Mouse (Mus musculus) limb, embryonic 12.5 days (tissue): Measurements from ENCODE around the gene Lrrc4. TPM values are rescaled to one million over a fixed set of nuclear protein-coding genes. Genes with fewer than 3 reads are reported as not detected.

Experiments used
- ATAC-seq: fragments of 200-750 bp; cut with Nextera tagmentation; 2 replicates; pipeline ENCODE4 v1.8.0; 2017; ENCODE audit warnings: low read depth, moderate TSS enrichment; ENCODE audit not compliant: insufficient number of reproducible peaks, insufficient read depth, low FRiP score, low TSS enrichment
- H3K27ac ChIP-seq: fragments of 300-500 bp; sonication (generic); 2 replicates; pipeline ENCODE4 v1.5.1; 2016; ENCODE audit warnings: mild to moderate bottlenecking, moderate library complexity
- H3K27me3 ChIP-seq: fragments of 300-500 bp; sonication (generic); 2 replicates; pipeline ENCODE4 v1.6.1; 2016; ENCODE audit warnings: mild to moderate bottlenecking, moderate library complexity
- H3K36me3 ChIP-seq: fragments of 300-500 bp; sonication (generic); 2 replicates; pipeline ENCODE4 v1.6.1; 2016; ENCODE audit warnings: mild to moderate bottlenecking, moderate library complexity
- H3K4me1 ChIP-seq: fragments of 300-500 bp; sonication (generic); replicated peaks from 2 replicates; pipeline ENCODE4 v1.6.1; 2016
- H3K4me2 ChIP-seq: fragments of 300-500 bp; sonication (generic); 2 replicates; pipeline ENCODE4 v1.6.1; 2016; ENCODE audit warnings: mild to moderate bottlenecking, moderate library complexity
- H3K4me3 ChIP-seq: fragments of 300-500 bp; sonication (generic); replicated peaks from 2 replicates; pipeline ENCODE4 v1.5.1; 2016; ENCODE audit warnings: mild to moderate bottlenecking
- H3K9ac ChIP-seq: fragments of 300-500 bp; sonication (generic); replicated peaks from 2 replicates; pipeline ENCODE4 v1.6.1; 2016; ENCODE audit warnings: mild to moderate bottlenecking, moderate library complexity
- H3K9me3 ChIP-seq: fragments of 300-500 bp; sonication (generic); 2 replicates; pipeline ENCODE4 v1.6.1; 2016; ENCODE audit warnings: mild to moderate bottlenecking, moderate library complexity
- WGBS: fragments of 180-500 bp; shearing (Covaris S2); methylation state at CpG from one replicate; pipeline ENCODE4 v1.1.7; 2016; 5-methylcytosine and 5-hydroxymethylcytosine counted together
- polyA plus RNA-seq: library from polyadenylated mRNA; unstranded; fragments of >200 nt; fragmentation: Nextera tagmentation; extraction: Ambion mirVana; gene quantifications from 2 replicates; pipeline ENCODE4 v1.2.1, GENCODE M21; 2016

Gene Lrrc4
- polyA plus RNA-seq, 1 experiment from 2014 or later: 0.50 TPM

DNA sequence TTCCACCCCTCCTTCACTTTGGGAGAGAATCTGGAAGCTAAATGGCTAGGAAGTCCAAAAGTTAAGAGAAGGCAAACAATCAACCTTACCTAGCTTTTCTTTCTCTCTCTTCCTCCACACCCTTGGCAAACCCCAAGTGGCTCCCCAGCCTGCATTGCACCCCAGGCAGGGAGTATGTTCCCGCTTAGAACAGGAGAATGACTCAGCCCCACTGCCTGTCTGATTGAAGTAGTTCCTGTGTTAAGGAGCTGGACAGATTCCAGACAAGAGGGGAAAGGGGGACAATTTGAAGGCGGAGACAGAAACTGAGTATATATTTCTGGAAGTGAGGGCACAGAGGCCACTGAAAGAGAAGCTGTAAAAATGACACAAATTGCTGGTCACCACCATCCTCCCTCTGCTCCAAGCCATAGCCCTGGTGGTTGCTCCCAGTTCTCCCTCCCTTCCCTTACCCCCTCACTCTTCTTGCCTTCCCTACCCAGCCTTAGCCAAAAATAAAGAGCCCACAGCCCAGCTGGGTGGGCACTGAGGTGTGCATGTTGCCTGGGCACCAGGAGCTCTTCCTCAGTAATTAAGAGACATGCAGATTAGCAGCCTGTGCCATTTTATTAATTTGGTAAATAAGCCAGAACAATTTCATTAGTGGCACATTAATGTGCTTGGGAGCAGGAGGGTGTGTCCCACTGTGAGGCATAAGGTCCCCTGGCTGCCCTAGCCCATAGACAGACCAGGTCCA, 36.1 kb upstream of the Lrrc4 start:
- no peak for ATAC-seq
- H3K27me3 ChIP-seq: no peaks in the 10 kb centered on the region
- WGBS: 72% methylated on average over 2 of the region's 2 CpGs
- H3K36me3 ChIP-seq: no peaks in the 10 kb centered on the region
- H3K4me3 ChIP-seq: no peak overlapping the region
- no peak overlapping the region for H3K4me2 ChIP-seq
- H3K4me1 ChIP-seq: peaks cover 16% of the 10 kb centered on the region
- no peaks in the 10 kb centered on the region for H3K9me3 ChIP-seq
- no peak overlapping the region for H3K9ac ChIP-seq
- no peak overlapping the region for H3K27ac ChIP-seq

DNA sequence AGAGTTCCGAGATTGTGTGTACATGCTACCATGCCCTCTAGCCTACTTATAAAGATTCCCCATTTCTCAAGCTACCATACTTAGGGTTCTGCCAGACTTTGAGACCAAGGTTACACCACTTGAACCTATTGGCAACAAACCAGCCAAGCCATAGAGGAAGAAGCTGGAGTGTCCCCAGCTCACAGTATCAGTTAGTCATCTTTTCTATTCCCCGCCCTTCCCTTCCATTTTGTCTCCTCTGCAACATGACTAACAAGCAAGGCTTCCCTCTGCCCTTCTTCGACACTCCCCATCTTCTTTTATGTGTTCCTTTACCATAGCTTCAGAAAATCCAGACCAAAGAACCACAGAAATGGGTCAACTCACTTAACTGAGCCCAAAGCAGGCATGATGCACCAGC, 34.7 kb upstream of the Lrrc4 start:
- Histone ChIP-seq H3K9me3 (no peaks in the 10 kb centered on the region), H3K4me2 (no peak overlapping the region), H3K27ac (no peak overlapping the region), H3K36me3 (no peaks in the 10 kb centered on the region), H3K4me1 (peaks cover 16% of the 10 kb centered on the region), H3K4me3 (no peak overlapping the region), H3K9ac (no peak overlapping the region), H3K27me3 (no peaks in the 10 kb centered on the region)
- WGBS: 94% methylated on average over 3 of the region's 3 CpGs
- no peak for ATAC-seq

DNA sequence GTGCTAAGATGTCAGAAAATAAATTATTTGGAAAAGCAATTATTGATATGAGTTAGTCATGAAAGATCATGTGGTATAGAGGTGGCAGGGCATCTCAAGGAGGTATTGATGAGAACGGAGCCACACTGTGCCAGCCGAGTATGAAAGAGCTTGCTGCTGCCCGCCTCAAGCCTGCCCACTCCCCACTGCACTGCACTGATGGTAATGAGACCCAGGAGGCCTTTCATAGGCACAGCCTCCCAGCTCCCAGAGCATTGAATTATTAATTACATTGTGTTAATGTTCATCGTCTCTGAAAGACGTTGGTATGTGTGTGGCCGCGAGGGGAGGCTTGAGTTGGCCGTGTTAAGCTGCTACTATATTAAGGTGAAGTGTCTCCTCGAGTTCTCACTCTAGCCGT, 33.6 kb upstream of the Lrrc4 start:
- Histone ChIP-seq H3K36me3 (no peaks in the 10 kb centered on the region), H3K27me3 (no peaks in the 10 kb centered on the region), H3K4me2 (no peak overlapping the region), H3K4me1 (peaks cover 20% of the 10 kb centered on the region), H3K27ac (no peak overlapping the region), H3K9me3 (no peaks in the 10 kb centered on the region), H3K4me3 (no peak overlapping the region), H3K9ac (no peak overlapping the region)
- ATAC-seq: no peak
- 84% methylated on average over 10 of the region's 10 CpGs for WGBS

DNA sequence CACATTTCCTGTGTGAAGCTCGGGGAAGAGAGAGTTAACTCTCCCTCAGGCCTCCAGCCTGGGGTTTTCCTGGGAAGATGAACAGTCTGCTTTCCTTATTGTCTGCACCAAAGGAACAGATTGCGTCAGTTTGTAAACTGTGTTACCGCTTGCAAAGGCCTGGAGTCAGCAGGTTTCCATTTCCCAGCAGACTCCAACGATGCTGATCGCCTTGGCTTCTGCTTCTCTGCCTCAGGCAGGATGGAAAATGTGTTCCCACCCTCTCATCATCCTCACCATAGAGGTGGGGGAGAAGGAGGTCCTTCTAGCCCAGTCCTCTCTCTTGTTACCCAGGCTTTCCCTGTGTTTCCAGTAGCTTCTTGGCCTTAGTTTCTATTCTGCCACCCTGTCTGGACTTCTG, 33.1 kb upstream of the Lrrc4 start:
- H3K4me2 ChIP-seq: no peak overlapping the region
- H3K9me3 ChIP-seq: no peaks in the 10 kb centered on the region
- no peaks in the 10 kb centered on the region for H3K36me3 ChIP-seq
- no peaks in the 10 kb centered on the region for H3K27me3 ChIP-seq
- ATAC-seq: no peak
- 33% methylated on average over 5 of the region's 5 CpGs for WGBS
- no peak overlapping the region for H3K27ac ChIP-seq
- no peak overlapping the region for H3K9ac ChIP-seq
- H3K4me1 ChIP-seq: peaks cover 20% of the 10 kb centered on the region
- no peak overlapping the region for H3K4me3 ChIP-seq

DNA sequence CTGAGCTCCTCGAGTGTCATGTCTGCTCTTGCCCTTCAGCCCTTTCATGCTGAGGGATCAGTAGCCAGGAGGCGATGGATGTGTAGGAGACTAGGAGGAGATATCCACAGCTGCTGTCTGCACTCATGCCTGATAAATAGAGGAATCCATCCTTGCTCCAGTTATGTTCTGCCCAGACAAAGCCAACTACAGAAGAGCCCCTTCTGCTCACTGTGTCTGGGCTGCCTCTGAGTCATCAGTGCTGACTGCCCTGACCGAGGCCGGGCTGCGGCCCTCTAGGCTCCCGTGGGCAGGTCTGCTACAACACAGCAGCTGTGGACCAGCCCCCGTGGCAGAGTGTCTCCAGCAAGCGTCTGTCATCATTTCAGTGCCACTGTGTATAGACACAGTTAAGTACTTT, 30.8 kb upstream of the Lrrc4 start:
- ATAC-seq: no peak
- no peaks in the 10 kb centered on the region for H3K36me3 ChIP-seq
- H3K27ac ChIP-seq: no peak overlapping the region
- 70% methylated on average over 8 of the region's 8 CpGs for WGBS
- peaks cover 16% of the 10 kb centered on the region for H3K4me1 ChIP-seq
- no peak overlapping the region for H3K4me3 ChIP-seq
- H3K9ac ChIP-seq: no peak overlapping the region
- H3K27me3 ChIP-seq: no peaks in the 10 kb centered on the region
- no peak overlapping the region for H3K4me2 ChIP-seq
- H3K9me3 ChIP-seq: no peaks in the 10 kb centered on the region

DNA sequence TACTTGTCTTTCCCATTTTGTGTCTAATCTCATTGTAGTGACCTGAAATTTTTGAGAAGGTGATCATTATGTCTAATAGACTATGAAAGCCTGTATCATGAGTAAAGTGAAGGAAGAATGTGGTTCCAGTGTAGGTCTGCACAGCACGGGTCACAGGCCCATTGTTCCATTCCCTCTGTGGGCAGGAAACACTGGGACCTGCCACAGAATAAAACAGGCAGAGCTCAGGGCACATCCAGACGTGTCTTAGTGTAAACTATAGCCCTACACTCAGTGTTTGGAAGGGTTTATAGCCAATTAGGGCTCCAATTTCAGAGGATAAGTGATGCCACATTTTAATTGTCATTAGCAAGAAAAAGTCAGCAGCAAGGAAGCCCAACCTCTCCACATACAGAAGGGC, 29.4 kb upstream of the Lrrc4 start:
- H3K4me2 ChIP-seq: no peak overlapping the region
- 23% methylated on average over 2 of the region's 2 CpGs for WGBS
- H3K9me3 ChIP-seq: no peaks in the 10 kb centered on the region
- ATAC-seq: no peak
- no peaks in the 10 kb centered on the region for H3K27me3 ChIP-seq
- H3K4me3 ChIP-seq: no peak overlapping the region
- H3K9ac ChIP-seq: no peak overlapping the region
- H3K4me1 ChIP-seq: peaks cover 23% of the 10 kb centered on the region
- H3K36me3 ChIP-seq: no peaks in the 10 kb centered on the region
- H3K27ac ChIP-seq: no peak overlapping the region

DNA sequence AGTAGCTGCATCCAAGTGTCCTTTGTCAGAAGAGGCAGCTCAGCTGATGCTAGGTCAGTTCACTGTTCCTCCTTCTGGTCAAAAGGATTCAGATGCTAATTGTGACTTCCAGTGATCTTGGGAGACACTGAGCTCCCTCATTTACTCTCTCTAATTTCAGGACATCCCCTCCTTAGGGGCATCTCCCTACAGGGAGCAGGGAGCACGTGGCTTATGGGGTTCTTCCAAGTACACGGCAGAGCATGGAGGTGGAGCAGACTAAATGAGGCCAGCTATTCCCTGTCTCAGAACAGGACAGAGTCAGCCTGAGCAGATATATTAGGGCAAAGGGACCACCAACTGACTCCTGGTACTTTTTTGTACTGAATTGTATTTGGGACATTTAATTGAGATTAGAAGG, 28.9 kb upstream of the Lrrc4 start:
- Histone ChIP-seq H3K9ac (no peak overlapping the region), H3K27me3 (no peaks in the 10 kb centered on the region), H3K4me2 (no peak overlapping the region), H3K36me3 (no peaks in the 10 kb centered on the region), H3K9me3 (no peaks in the 10 kb centered on the region), H3K4me1 (peaks cover 26% of the 10 kb centered on the region), H3K4me3 (no peak overlapping the region), H3K27ac (no peak overlapping the region)
- no peak for ATAC-seq
- 42% methylated on average over 2 of the region's 2 CpGs for WGBS

DNA sequence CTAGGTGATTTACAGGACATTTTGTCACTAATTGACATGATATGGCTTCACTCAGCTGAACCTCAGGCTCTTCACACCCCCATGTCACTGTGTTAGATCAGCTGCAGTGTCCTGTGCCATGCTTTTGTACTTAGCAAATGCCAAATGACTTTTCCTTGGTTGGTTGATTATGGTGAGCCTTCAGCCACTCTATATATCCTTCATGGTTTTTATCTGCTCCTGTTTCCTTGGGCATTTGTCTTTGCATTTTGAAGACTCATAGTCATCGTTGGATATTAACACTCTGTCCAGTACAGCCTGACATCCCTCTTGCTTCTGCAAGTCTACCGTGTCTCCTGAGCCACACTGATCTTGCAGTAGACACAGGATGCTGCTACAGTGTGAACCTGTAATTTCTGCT, 27.5 kb upstream of the Lrrc4 start:
- Histone ChIP-seq H3K4me1 (peaks cover 31% of the 10 kb centered on the region), H3K27me3 (no peaks in the 10 kb centered on the region), H3K9me3 (no peaks in the 10 kb centered on the region), H3K36me3 (no peaks in the 10 kb centered on the region), H3K27ac (no peak overlapping the region), H3K9ac (no peak overlapping the region), H3K4me3 (no peak overlapping the region), H3K4me2 (no peak overlapping the region)
- 84% methylated on average over 2 of the region's 2 CpGs for WGBS
- no peak for ATAC-seq

DNA sequence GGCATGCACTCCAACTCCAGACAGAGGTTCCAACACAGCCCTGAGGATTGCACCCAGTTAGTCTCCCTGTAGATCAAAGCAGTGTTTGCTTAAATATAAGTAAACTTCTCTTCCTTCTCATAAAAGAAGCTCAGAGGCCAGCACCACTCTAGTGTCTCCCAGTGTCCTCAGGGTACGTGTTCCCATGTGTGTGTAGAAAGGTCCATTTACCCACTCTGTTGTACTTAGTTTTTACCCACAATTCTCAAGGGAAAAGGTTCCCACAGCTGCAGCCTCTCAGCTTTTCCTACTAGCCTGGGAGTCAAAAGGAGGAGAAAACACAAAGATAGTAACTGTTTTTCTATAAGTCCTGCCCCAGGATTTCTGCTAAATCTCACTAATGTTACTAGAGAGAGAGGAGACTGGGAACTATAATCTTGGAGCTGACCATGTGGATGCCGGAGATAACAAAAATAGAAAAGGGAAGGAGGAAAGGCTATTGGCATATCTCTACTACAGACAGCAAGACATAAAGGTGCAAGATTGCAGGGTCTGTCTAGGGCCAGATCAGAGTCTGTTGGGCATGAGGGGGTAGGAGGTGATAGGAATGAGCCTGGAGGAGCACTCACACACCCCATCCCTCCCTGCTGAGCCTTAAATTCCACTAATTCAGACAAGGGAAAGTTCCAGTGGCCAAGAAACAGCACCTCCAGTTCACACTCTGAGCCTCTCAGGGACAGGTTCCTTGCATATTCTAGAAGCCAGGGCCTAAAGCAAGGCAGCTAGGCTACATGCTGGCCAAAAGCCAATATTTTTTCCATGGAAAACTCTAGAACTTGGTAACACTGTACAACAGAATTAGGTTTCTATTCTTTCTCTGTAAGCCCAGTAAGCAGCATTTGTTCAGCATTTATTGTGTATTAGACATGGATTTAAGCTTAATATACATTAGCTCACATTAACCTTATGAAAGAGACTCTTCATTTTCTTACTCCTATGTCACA, 25.9 kb upstream of the Lrrc4 start:
- Histone ChIP-seq H3K4me3 (no peak overlapping the region), H3K27me3 (no peaks in the 10 kb centered on the region), H3K9ac (no peak overlapping the region), H3K4me2 (no peak overlapping the region), H3K4me1 (peaks cover 46% of the 10 kb centered on the region), H3K36me3 (no peaks in the 10 kb centered on the region), H3K27ac (no peak overlapping the region), H3K9me3 (no peaks in the 10 kb centered on the region)
- 64% methylated on average over 2 of the region's 2 CpGs for WGBS
- no peak for ATAC-seq

DNA sequence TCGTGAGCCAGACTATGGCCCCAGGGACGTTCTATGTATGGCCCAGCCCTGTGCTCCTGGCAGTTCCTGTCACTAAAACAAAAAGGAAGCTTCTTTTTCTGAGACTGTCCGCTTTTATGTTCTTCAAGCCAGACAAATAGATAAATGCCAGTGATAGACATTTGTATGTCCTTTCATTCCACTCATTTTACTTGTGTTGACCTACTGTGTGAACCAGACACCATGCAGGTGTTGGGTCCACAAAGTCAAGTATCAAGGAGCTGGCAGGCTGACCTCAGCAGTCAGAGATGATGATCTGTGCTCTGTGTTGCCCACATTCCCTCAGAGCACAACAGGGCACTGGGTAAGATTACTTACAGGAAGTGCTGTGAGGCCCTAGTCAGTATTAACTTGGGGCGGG, 25.2 kb upstream of the Lrrc4 start:
- H3K9ac ChIP-seq: no peak overlapping the region
- H3K4me2 ChIP-seq: no peak overlapping the region
- no peaks in the 10 kb centered on the region for H3K36me3 ChIP-seq
- WGBS: 75% methylated on average over 4 of the region's 4 CpGs
- H3K27ac ChIP-seq: no peak overlapping the region
- H3K4me3 ChIP-seq: no peak overlapping the region
- no peaks in the 10 kb centered on the region for H3K27me3 ChIP-seq
- no peaks in the 10 kb centered on the region for H3K9me3 ChIP-seq
- peaks cover 49% of the 10 kb centered on the region for H3K4me1 ChIP-seq
- no peak for ATAC-seq

DNA sequence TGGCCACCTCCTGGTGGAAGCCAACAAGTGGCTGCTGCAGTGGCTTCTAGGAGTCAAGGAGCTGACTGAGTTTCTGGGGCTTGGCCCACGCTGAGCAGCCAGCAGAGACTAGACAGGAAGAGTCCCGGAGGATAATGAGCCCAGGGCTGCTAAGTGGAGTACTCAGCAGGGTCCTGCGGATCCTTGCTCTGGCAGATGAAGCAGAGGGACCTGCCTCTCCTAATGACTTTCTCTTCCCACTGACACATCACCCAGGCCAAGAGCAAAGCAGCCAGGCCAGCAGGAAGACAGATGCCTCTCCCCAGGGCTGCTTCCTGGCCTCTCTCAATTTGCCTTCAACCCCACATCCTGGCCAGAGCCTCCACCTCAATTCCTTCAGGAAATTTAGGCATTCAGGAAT, 23.9 kb upstream of the Lrrc4 start:
- Histone ChIP-seq H3K4me3 (no peak overlapping the region), H3K4me1 (peaks cover 46% of the 10 kb centered on the region), H3K27ac (peak overlapping the region; percentile 59; the same call in 1 of the 2 replicates), H3K36me3 (no peaks in the 10 kb centered on the region), H3K9ac (no peak overlapping the region), H3K27me3 (no peaks in the 10 kb centered on the region), H3K4me2 (peak overlapping the region; percentile 24; the same call in 1 of the 2 replicates), H3K9me3 (no peaks in the 10 kb centered on the region)
- 10% methylated on average over 3 of the region's 3 CpGs for WGBS
- ATAC-seq: no peak
